Mouse (Mus musculus) kidney, postnatal 0 days (tissue): Measurements from ENCODE around the gene Ppargc1a. TPM values are rescaled to one million over a fixed set of nuclear protein-coding genes. Genes with fewer than 3 reads are reported as not detected.

ENCODE experiments used
- ATAC-seq: fragments of 200-750 bp; cut with Nextera tagmentation; replicated peaks from 2 replicates; pipeline ENCODE4 v1.8.0; 2017; ENCODE audit warnings: low read depth, moderate number of reproducible peaks, moderate TSS enrichment, moderate library complexity; ENCODE audit not compliant: low FRiP score
- DNase-seq: peaks from one replicate; pipeline ENCODE4 v3.0.0-alpha.2; 2016; ENCODE audit warnings: low spot score
- H3K27ac ChIP-seq: fragments of 300-500 bp; sonication (generic); 2 replicates; pipeline ENCODE4 v1.5.1; 2014; ENCODE audit warnings: mild to moderate bottlenecking
- H3K27me3 ChIP-seq: fragments of 300-500 bp; sonication (generic); 2 replicates; pipeline ENCODE4 v1.6.1; 2014; ENCODE audit warnings: low read length, mixed read lengths; ENCODE audit not compliant: insufficient read depth
- H3K36me3 ChIP-seq: fragments of 300-500 bp; sonication (generic); 2 replicates; pipeline ENCODE4 v1.6.1; 2014; ENCODE audit warnings: low read length, mixed read lengths; ENCODE audit not compliant: insufficient read depth
- H3K4me1 ChIP-seq: fragments of 300-500 bp; sonication (generic); replicated peaks from 2 replicates; pipeline ENCODE4 v1.6.1; 2014; ENCODE audit warnings: antibody characterized with exemption, low read length, mixed read lengths; ENCODE audit not compliant: insufficient read depth
- H3K4me2 ChIP-seq: fragments of 300-500 bp; sonication (generic); 2 replicates; pipeline ENCODE4 v1.6.1; 2014; ENCODE audit warnings: mild to moderate bottlenecking, low read length, moderate library complexity, mixed read lengths
- H3K4me3 ChIP-seq: fragments of 300-500 bp; sonication (generic); replicated peaks from 2 replicates; pipeline ENCODE4 v1.5.1; 2014; ENCODE audit warnings: low read depth, low read length
- H3K9ac ChIP-seq: fragments of 300-500 bp; sonication (generic); 2 replicates; pipeline ENCODE4 v1.6.1; 2014; ENCODE audit warnings: low read depth, low read length
- H3K9me3 ChIP-seq: fragments of 300-500 bp; sonication (generic); replicated peaks from 2 replicates; pipeline ENCODE4 v1.6.1; 2016; ENCODE audit warnings: low read length, inconsistent platforms, mixed read lengths
- CTCF ChIP-seq: IDR thresholded peaks from 2 replicates; pipeline ENCODE4 v1.5.1; 2016; ENCODE audit warnings: antibody characterized with exemption, low read depth, mild to moderate bottlenecking, moderate library complexity
- WGBS: fragments of 180-500 bp; shearing (Covaris S2); extraction: QIAGEN DNeasy Blood & Tissue Kit; methylation state at CpG from one replicate; pipeline ENCODE4 v1.1.7; 2014; 5-methylcytosine and 5-hydroxymethylcytosine counted together
- polyA plus RNA-seq: library from polyadenylated mRNA; unstranded; fragments of >200 nt; fragmentation: Nextera tagmentation; extraction: Ambion mirVana; gene quantifications from 2 replicates; pipeline ENCODE4 v1.2.1, GENCODE M21; 2015

The Ppargc1a gene
- polyA plus RNA-seq, 1 experiment from 2014 or later: 30.1 TPM

- peaks cover 6% of the 10 kb centered on the region; the same call in 1 of the 2 replicates for H3K4me1 ChIP-seq
- DNase-seq (peak; percentile 31), ATAC-seq (no peak)
- 29% methylated on average over 5 of the region's 5 CpGs for WGBS
- no peaks in the 10 kb centered on the region for H3K36me3 ChIP-seq
- H3K9me3 ChIP-seq: no peaks in the 10 kb centered on the region
- peak overlapping the region; percentile 51; the same call in 1 of the 2 replicates for H3K27ac ChIP-seq
- no peak for TF ChIP-seq CTCF
- H3K4me2 ChIP-seq: no peak overlapping the region
- H3K27me3 ChIP-seq: no peaks in the 10 kb centered on the region
- no peak overlapping the region for H3K9ac ChIP-seq
- no peak overlapping the region for H3K4me3 ChIP-seq
Measured at GRCm38 (mm10) chr5:51592206-51592605, 24.7 kb upstream of the Ppargc1a start.

- peak overlapping the region; percentile 51 for H3K27ac ChIP-seq
- no peaks in the 10 kb centered on the region for H3K27me3 ChIP-seq
- DNase-seq: peak; percentile 46
- no peak; the same call in 1 of the 2 replicates for TF ChIP-seq CTCF
- WGBS: 8% methylated on average over 11 of the region's 11 CpGs
- H3K9ac ChIP-seq: no peak overlapping the region
- peaks cover 6% of the 10 kb centered on the region; the same call in 1 of the 2 replicates for H3K4me1 ChIP-seq
- no peaks in the 10 kb centered on the region for H3K36me3 ChIP-seq
- ATAC-seq: peak; percentile 90
- H3K9me3 ChIP-seq: no peaks in the 10 kb centered on the region
- H3K4me2 ChIP-seq: peak overlapping the region; percentile 12; the same call in 1 of the 2 replicates
- H3K4me3 ChIP-seq: no peak overlapping the region
Measured at GRCm38 (mm10) chr5:51591537-51592154, 24.1 kb upstream of the Ppargc1a start.

GRCm38 (mm10) chr5:51586187-51586586 is 18.7 kb upstream of the Ppargc1a start:
- DNase-seq (no peak), ATAC-seq (no peak)
- Histone ChIP-seq H3K27ac (no peak overlapping the region), H3K36me3 (no peaks in the 10 kb centered on the region), H3K27me3 (no peaks in the 10 kb centered on the region), H3K4me3 (no peak overlapping the region), H3K9ac (no peak overlapping the region), H3K4me1 (peaks cover 10% of the 10 kb centered on the region; the same call in 1 of the 2 replicates), H3K4me2 (no peak overlapping the region), H3K9me3 (no peaks in the 10 kb centered on the region)
- WGBS: 74% methylated on average over 2 of the region's 2 CpGs
- TF ChIP-seq CTCF: peak; percentile 59

GRCm38 (mm10) chr5:51584987-51585386 is 17.5 kb upstream of the Ppargc1a start:
- Histone ChIP-seq H3K4me2 (no peak overlapping the region), H3K27me3 (no peaks in the 10 kb centered on the region), H3K4me3 (no peak overlapping the region), H3K27ac (no peak overlapping the region), H3K9me3 (no peaks in the 10 kb centered on the region), H3K36me3 (no peaks in the 10 kb centered on the region), H3K4me1 (peaks cover 10% of the 10 kb centered on the region; the same call in 1 of the 2 replicates), H3K9ac (no peak overlapping the region)
- no peak for DNase-seq
- no peak for TF ChIP-seq CTCF
- 30% methylated on average over 6 of the region's 6 CpGs for WGBS
- ATAC-seq: no peak

GRCm38 (mm10) chr5:51584186-51584585 is 16.7 kb upstream of the Ppargc1a start:
- H3K9me3 ChIP-seq: no peaks in the 10 kb centered on the region
- 78% methylated on average over 3 of the region's 3 CpGs for WGBS

GRCm38 (mm10) chr5:51583632-51584031 is 16.1 kb upstream of the Ppargc1a start:
- no peak overlapping the region for H3K4me2 ChIP-seq
- H3K4me1 ChIP-seq: peaks cover 10% of the 10 kb centered on the region; the same call in 1 of the 2 replicates
- no peak for TF ChIP-seq CTCF
- H3K27ac ChIP-seq: no peak overlapping the region
- no peaks in the 10 kb centered on the region for H3K27me3 ChIP-seq
- ATAC-seq (no peak), DNase-seq (no peak)
- H3K9ac ChIP-seq: no peak overlapping the region
- 73% methylated on average over 3 of the region's 3 CpGs for WGBS
- H3K36me3 ChIP-seq: no peaks in the 10 kb centered on the region
- H3K9me3 ChIP-seq: no peaks in the 10 kb centered on the region
- no peak overlapping the region for H3K4me3 ChIP-seq

More at GRCm38 (mm10) chr5:51584186-51584585, 16.7 kb upstream of the Ppargc1a start:
- Histone ChIP-seq H3K4me2 (no peak overlapping the region), H3K4me1 (peaks cover 10% of the 10 kb centered on the region; the same call in 1 of the 2 replicates), H3K27ac (no peak overlapping the region), H3K9ac (no peak overlapping the region), H3K36me3 (no peaks in the 10 kb centered on the region), H3K27me3 (no peaks in the 10 kb centered on the region), H3K4me3 (no peak overlapping the region)
- DNase-seq (no peak), ATAC-seq (no peak)
- no peak for TF ChIP-seq CTCF
